Mouse (Mus musculus): ENCODE measurements around the gene Idh2. TPM values are rescaled to one million over a fixed set of nuclear protein-coding genes. Genes with fewer than 3 reads are reported as not detected.

The Idh2 gene
- polyA plus RNA-seq, 1 experiment: 43.5 TPM

- H3K27ac ChIP-seq (ENCODE audit: control insufficient read depth, insufficient read depth, low read depth, low read length, poor library complexity): no peak overlapping the region
- H3K4me1 ChIP-seq (ENCODE audit: control insufficient read depth, insufficient read depth, low read length): no peaks in the 10 kb centered on the region; the same call in none of the 2 replicates
- no peak overlapping the region for H3K4me3 ChIP-seq (replicated peaks; ENCODE audit: control insufficient read depth, low read depth, low read length)
- WGBS: 89% methylated on average over 33 of the region's 33 CpGs
- TF ChIP-seq CTCF (IDR thresholded peaks at IDR 0.05; ENCODE audit: control insufficient read depth, insufficient read depth, low read length): no peak
- no peak for TF ChIP-seq POLR2A (IDR thresholded peaks at IDR 0.05; ENCODE audit: borderline replicate concordance, control insufficient read depth, low read depth, low read length)
Measured at GRCm38 (mm10) chr7:80085970-80086715, 29.0 kb downstream of the Idh2 start.

DNA sequence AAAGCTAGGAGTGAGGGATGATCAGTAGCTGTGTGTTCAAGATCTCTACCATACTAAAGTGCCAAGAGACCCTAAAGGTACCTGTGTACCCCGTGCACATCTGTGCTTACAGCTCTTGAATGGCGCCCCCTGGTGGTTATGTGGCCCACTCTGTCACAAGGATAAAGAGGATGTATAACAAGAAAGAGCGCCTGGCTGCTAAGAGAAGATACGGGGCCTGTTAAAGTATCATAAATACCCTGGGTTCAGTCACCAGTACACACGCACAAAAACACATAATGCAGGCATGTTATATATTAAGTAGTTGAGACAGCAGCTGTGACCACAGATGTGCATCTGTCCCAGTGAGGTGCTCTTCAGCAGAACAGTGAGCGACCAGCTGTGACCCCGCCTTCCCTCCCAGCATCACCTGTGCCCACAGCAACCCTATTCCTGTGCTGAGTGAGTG lies 30.7 kb downstream of the Idh2 start:
- Histone ChIP-seq H3K4me3 (replicated peaks; ENCODE audit: control insufficient read depth, low read depth, low read length) (no peak overlapping the region), H3K27ac (ENCODE audit: control insufficient read depth, insufficient read depth, low read depth, low read length, poor library complexity) (no peak overlapping the region), H3K4me1 (ENCODE audit: control insufficient read depth, insufficient read depth, low read length) (no peaks in the 10 kb centered on the region; the same call in 1 of the 2 replicates)
- no peak for TF ChIP-seq POLR2A (IDR thresholded peaks at IDR 0.05; ENCODE audit: borderline replicate concordance, control insufficient read depth, low read depth, low read length)
- peak; percentile 81 for TF ChIP-seq CTCF (IDR thresholded peaks at IDR 0.05; ENCODE audit: control insufficient read depth, insufficient read depth, low read length)
- WGBS: 49% methylated on average over 7 of the region's 7 CpGs

DNA sequence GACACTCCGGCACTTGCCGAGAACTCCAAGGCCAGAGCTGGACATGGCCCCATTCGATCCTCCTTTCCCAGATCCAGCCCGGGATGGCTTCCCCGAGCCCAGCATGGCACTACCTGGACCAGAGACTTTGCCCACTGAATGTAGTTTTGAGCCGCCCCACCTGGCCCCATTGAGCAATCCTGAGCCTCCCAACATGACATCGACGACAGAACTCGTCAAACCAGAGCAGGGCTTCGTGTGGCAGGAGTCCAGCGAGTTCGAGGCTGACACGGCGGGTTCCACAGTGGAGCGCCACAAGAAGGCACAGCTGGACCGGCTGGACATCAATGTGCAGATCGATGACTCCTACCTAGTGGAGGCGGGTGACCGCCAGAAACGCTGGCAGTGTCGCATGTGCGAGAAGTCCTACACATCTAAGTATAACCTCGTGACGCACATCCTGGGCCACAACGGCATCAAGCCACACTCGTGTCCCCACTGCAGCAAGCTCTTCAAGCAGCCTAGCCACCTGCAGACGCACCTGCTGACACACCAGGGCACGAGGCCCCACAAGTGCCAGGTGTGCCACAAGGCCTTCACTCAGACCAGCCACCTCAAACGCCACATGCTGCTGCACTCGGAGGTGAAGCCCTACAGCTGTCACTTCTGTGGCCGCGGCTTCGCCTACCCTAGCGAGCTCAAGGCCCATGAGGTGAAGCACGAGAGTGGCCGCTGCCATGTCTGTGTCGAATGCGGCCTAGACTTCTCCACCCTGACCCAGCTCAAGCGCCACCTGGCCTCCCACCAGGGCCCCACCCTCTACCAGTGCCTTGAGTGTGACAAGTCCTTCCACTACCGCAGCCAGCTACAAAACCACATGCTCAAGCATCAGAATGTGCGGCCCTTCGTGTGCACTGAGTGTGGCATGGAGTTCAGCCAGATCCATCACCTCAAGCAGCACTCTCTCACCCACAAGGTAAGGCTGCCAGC lies 33.3 kb downstream of the Idh2 start:
- H3K4me1 ChIP-seq (ENCODE audit: control insufficient read depth, insufficient read depth, low read length): peaks cover 5% of the 10 kb centered on the region; the same call in 1 of the 2 replicates
- WGBS: 87% methylated on average over 42 of the region's 42 CpGs
- H3K27ac ChIP-seq (ENCODE audit: control insufficient read depth, insufficient read depth, low read depth, low read length, poor library complexity): no peak overlapping the region
- TF ChIP-seq CTCF (IDR thresholded peaks at IDR 0.05; ENCODE audit: control insufficient read depth, insufficient read depth, low read length) (no peak), POLR2A (IDR thresholded peaks at IDR 0.05; ENCODE audit: borderline replicate concordance, control insufficient read depth, low read depth, low read length) (no peak)
- no peak overlapping the region for H3K4me3 ChIP-seq (replicated peaks; ENCODE audit: control insufficient read depth, low read depth, low read length)

DNA sequence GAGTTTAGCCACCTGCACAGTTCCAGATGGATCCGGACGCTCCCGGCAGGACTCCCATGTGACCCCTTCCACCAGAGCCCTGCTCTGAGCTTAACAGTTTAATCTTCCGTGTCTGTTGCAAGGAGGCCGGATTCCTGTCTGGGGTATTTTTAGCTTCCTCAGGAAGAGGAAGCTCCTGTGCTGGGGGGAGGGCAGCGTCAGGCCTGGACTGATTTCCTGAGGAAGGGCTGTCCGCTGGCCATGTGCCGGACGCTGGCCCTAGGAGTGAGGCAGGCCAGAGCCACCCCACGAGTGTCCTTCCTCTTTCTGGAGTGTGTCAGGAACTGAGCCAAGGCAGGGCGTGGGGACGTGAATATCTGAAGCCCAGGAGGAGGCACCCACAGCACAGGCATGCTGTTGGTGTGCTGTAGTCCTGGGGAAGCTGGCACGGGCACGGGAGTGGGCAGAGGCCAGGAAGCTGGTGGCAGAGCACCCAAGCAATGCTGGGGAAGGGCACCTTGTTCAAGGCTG lies 36.3 kb downstream of the Idh2 start:
- TF ChIP-seq POLR2A (IDR thresholded peaks at IDR 0.05; ENCODE audit: borderline replicate concordance, control insufficient read depth, low read depth, low read length): peak; percentile 8; the same call in 1 of the 2 replicates
- no peak for TF ChIP-seq CTCF (IDR thresholded peaks at IDR 0.05; ENCODE audit: control insufficient read depth, insufficient read depth, low read length)
- H3K4me3 ChIP-seq (replicated peaks; ENCODE audit: control insufficient read depth, low read depth, low read length): no peak overlapping the region
- peak overlapping the region; percentile 63 for H3K27ac ChIP-seq (ENCODE audit: control insufficient read depth, insufficient read depth, low read depth, low read length, poor library complexity)
- WGBS: 3% methylated on average over 14 of the region's 14 CpGs
- peaks cover 10% of the 10 kb centered on the region; the same call in 1 of the 2 replicates for H3K4me1 ChIP-seq (ENCODE audit: control insufficient read depth, insufficient read depth, low read length)

DNA sequence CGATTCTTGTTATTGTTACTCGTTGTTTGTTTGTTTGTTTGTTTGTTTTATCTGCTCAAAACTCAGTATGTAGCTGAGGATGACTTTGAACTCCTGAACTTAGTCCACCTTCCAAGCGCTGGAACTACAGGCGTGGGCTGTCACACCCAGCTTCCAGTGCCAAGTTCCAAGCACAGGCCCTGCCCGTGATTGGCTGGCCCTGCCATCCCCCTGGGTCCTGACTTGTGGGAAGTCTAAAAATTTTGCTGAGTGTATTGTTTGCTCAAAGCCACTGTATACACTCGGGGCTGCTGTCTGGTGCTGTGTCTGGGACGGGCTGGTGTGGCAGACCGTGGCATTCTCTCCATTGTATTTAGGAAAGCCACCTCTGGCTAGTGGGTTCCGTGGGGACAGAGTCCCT lies 37.4 kb downstream of the Idh2 start:
- H3K4me1 ChIP-seq (ENCODE audit: control insufficient read depth, insufficient read depth, low read length): peaks cover 13% of the 10 kb centered on the region; the same call in 1 of the 2 replicates
- WGBS: 50% methylated on average over 9 of the region's 9 CpGs
- TF ChIP-seq CTCF (IDR thresholded peaks at IDR 0.05; ENCODE audit: control insufficient read depth, insufficient read depth, low read length) (no peak), POLR2A (IDR thresholded peaks at IDR 0.05; ENCODE audit: borderline replicate concordance, control insufficient read depth, low read depth, low read length) (no peak)
- no peak overlapping the region for H3K4me3 ChIP-seq (replicated peaks; ENCODE audit: control insufficient read depth, low read depth, low read length)
- H3K27ac ChIP-seq (ENCODE audit: control insufficient read depth, insufficient read depth, low read depth, low read length, poor library complexity): 0 out of 2 replicates have a peak overlapping the region, but pooled peaks have one; percentile 5

GRCm38 (mm10) chr7:80076961-80077716 lies 38.1 kb downstream of the Idh2 start:
- Histone ChIP-seq H3K27ac (ENCODE audit: control insufficient read depth, insufficient read depth, low read depth, low read length, poor library complexity) (0 out of 2 replicates have a peak overlapping the region, but pooled peaks have one; percentile 8), H3K4me3 (replicated peaks; ENCODE audit: control insufficient read depth, low read depth, low read length) (no peak overlapping the region), H3K4me1 (ENCODE audit: control insufficient read depth, insufficient read depth, low read length) (peaks cover 15% of the 10 kb centered on the region)
- no peak for TF ChIP-seq CTCF (IDR thresholded peaks at IDR 0.05; ENCODE audit: control insufficient read depth, insufficient read depth, low read length)
- TF ChIP-seq POLR2A (IDR thresholded peaks at IDR 0.05; ENCODE audit: borderline replicate concordance, control insufficient read depth, low read depth, low read length): no peak
- 66% methylated on average over 6 of the region's 6 CpGs for WGBS

DNA sequence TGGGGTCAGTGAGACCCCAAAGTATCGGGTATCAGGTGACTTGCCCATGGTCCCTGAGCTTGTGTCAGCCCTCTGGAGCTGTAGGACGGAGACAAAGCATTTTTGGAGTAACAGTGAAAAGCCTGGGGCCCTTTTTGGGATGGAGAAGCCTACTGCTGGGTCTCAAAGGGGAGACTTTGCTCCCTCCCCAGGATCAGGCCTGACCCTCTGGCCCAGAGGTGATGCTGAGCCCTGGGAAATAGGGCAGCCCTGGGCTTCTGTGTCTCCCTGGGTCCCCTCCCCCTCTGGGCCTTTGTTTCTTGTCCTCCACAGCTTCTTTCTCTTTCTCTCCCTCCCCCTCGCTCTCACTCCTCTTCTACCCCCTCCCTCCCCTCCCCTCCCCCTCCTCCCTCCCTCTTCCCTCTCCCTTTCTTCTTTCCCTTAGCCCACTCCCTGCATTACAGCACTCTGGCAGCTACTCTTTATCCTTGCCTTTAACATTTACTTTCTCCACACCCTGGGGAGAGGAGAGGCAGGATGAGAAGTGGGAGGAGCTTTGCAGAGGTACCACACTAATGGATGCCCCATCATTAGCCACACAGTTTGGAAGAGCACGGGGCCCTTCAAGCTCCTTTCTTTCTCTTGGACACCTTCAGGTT lies 39.1 kb downstream of the Idh2 start:
- Histone ChIP-seq H3K27ac (ENCODE audit: control insufficient read depth, insufficient read depth, low read depth, low read length, poor library complexity) (peak overlapping the region; percentile 80), H3K4me3 (replicated peaks; ENCODE audit: control insufficient read depth, low read depth, low read length) (no peak overlapping the region), H3K4me1 (ENCODE audit: control insufficient read depth, insufficient read depth, low read length) (peaks cover 15% of the 10 kb centered on the region)
- 56% methylated on average over 4 of the region's 4 CpGs for WGBS
- TF ChIP-seq POLR2A (IDR thresholded peaks at IDR 0.05; ENCODE audit: borderline replicate concordance, control insufficient read depth, low read depth, low read length): no peak
- no peak for TF ChIP-seq CTCF (IDR thresholded peaks at IDR 0.05; ENCODE audit: control insufficient read depth, insufficient read depth, low read length)
